Mouse (Mus musculus): Measurements from ENCODE around the gene Ddx10. TPM values are rescaled to one million over a fixed set of nuclear protein-coding genes. Genes with fewer than 3 reads are reported as not detected.

Gene Ddx10
- polyA plus RNA-seq (2012; rRNA removed; ENCODE audit: low replicate concordance), result 2.5 and 3.5 TPM in 2 replicates

DNA sequence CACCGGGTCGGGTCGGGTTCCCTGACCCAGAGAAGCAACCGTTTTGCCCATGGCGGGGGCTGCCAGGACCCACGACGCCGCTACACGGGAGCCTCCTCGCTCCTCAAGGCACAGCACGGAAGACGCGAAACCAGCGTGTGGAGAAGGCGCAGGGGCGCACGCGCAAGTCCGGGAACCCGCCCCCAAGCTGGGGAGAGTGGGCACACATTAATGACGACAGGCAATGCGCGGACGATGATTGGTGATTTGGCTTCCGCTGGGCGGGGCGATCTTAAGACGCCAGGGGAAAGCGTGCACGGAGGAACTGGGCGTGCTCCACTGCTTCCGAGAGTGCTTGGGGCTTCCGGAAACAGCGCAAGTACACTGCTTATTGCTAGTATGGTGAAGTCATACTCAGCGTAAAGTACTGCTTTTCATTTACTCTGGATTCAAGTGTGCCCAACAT, at the start of gene Ddx10:
Gene Ddx10 (minus strand): TSS at position 101 of the 445 bp plus-strand sequence.

Other genes starting within 250 kb of the Ddx10 start
- gene Exph5, start 53.6 kb upstream of the Ddx10 start, polyA plus RNA-seq (2012; rRNA removed; ENCODE audit: low replicate concordance), result 0.06 and 1.5 TPM in 2 replicates
- gene Kdelc2, start 136.0 kb upstream of the Ddx10 start, polyA plus RNA-seq (2012; rRNA removed; ENCODE audit: low replicate concordance), result 8.2 and 18.1 TPM in 2 replicates
- gene 4930550C14Rik, start 154.3 kb upstream of the Ddx10 start, polyA plus RNA-seq (2012; rRNA removed; ENCODE audit: low replicate concordance), result 0.53 and 1.3 TPM in 2 replicates